Mouse (Mus musculus) frontal cortex, adult 2 months (tissue): Measurements from ENCODE around the gene Atp7a. TPM values are rescaled to one million over a fixed set of nuclear protein-coding genes. Genes with fewer than 3 reads are reported as not detected.
"Not testable (repeated sequence)": the region's sequence is repeated elsewhere in the genome, so short reads cannot be mapped to it uniquely, and the experiment has no call there.

Experiments used
- DNase-seq, 2 experiments: peaks; one replicate each; pipeline ENCODE4 v3.0.0; 2022; ENCODE audit warnings: low spot score in 1 of 2; ENCODE audit errors: extremely low spot score in 1 of 2
- polyA plus RNA-seq: library from polyadenylated mRNA; depleted of rRNA; stranded (reverse); fragments of >200 nt; gene quantifications from 2 replicates; pipeline ENCODE4 v1.2.3, GENCODE M21; 2012

Gene Atp7a
- polyA plus RNA-seq, 1 experiment, result 2.6 TPM

GRCm38 (mm10) chrX:106077858-106078257 is 50.8 kb downstream of the Atp7a start:
- not testable (repeated sequence) for DNase-seq

- peak in 1 of 2 experiments; percentile 5 for DNase-seq
These were observed 53.9 kb downstream of the Atp7a start for GRCm38 (mm10) chrX:106080811-106081443.

- no peak for DNase-seq
These were observed 55.4 kb downstream of the Atp7a start for GRCm38 (mm10) chrX:106082518-106082917.

GRCm38 (mm10) chrX:106085132-106085531 is 58.1 kb downstream of the Atp7a start:
- no peak for DNase-seq

- DNase-seq, result no peak
These were observed 58.5 kb downstream of the Atp7a start for GRCm38 (mm10) chrX:106085564-106085963.

GRCm38 (mm10) chrX:106092939-106093338 is 65.9 kb downstream of the Atp7a start:
- no peak for DNase-seq

- peak in 1 of 2 experiments; percentile 20 for DNase-seq
These were observed 78.4 kb downstream of the Atp7a start for GRCm38 (mm10) chrX:106105464-106105863.

- no peak for DNase-seq
These were observed 86.8 kb downstream of the Atp7a start for GRCm38 (mm10) chrX:106113881-106114280.

GRCm38 (mm10) chrX:106114674-106115073 is 87.6 kb downstream of the Atp7a start:
- DNase-seq, result no peak

- no peak for DNase-seq
These were observed 95.7 kb downstream of the Atp7a start for GRCm38 (mm10) chrX:106122823-106123222.

GRCm38 (mm10) chrX:106128283-106128682 is 101.2 kb downstream of the Atp7a start:
- no peak for DNase-seq

- no peak for DNase-seq
These were observed 102.8 kb downstream of the Atp7a start for GRCm38 (mm10) chrX:106129877-106130276.

GRCm38 (mm10) chrX:106134916-106135315 is 107.8 kb downstream of the Atp7a start:
- DNase-seq, result no peak

GRCm38 (mm10) chrX:106135484-106135883 is 108.4 kb downstream of the Atp7a start:
- no peak for DNase-seq

GRCm38 (mm10) chrX:106135916-106136575 is 109.0 kb downstream of the Atp7a start:
- DNase-seq, result no peak

- DNase-seq, result peak in 1 of 2 experiments; percentile 12
These were observed 112.4 kb downstream of the Atp7a start for GRCm38 (mm10) chrX:106139309-106140070.

GRCm38 (mm10) chrX:106142936-106143335 is 115.9 kb downstream of the Atp7a start, which contains the start of gene Tlr13:
Tlr13 (plus strand) TSS chrX:106143204.
- no peak for DNase-seq

- DNase-seq, result no peak
These were observed 121.1 kb downstream of the Atp7a start for GRCm38 (mm10) chrX:106148185-106148584.

GRCm38 (mm10) chrX:106149460-106149859 is 122.4 kb downstream of the Atp7a start:
- DNase-seq, result no peak

GRCm38 (mm10) chrX:106154180-106154586 is 127.1 kb downstream of the Atp7a start:
- DNase-seq, result no peak

- DNase-seq, result no peak
These were observed 128.8 kb downstream of the Atp7a start for GRCm38 (mm10) chrX:106155892-106156291.
